Mouse (Mus musculus): ENCODE measurements around the gene Negr1.

Gene Negr1

DNA sequence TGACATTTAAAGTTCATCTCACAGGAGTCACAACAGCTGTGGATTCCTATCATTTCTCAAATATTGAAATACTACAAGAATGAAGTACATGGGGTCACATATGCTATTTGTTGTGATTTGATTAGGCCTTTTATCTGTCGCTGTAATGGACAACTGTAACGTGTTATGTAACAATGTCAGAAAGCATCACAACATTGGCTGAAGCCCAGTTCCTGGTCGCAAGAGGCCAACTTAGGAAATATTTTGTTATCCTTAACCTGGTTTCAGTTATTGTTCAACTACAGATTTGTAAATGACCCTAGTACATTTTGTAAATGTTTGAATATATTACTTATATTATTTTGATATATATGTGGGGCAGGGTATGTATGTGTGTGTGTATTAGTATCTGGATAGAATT lies 351.2 kb downstream of the Negr1 start:
- DNase-seq (ENCODE audit: low read depth), result no peak

DNA sequence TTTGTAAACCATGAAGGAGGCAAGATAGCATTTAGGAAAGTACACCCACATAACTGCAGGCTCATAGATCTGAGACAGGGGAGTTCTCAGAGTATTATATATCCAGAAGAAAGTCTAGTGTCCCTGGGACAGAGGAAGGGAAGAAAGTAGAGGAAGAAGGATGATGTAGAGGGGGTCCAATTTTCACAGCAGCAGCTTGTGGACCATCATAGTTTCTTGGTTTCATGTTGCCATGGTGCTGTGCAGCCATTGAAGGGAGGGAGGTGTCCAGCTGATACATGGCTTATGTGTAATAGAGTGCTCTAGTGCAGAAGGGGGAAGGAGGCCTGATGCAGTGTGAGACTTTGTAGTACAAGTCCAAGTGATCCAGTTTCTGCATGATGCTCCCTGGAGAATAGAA lies 359.8 kb downstream of the Negr1 start:
- no peak for DNase-seq (ENCODE audit: low read depth)

DNA sequence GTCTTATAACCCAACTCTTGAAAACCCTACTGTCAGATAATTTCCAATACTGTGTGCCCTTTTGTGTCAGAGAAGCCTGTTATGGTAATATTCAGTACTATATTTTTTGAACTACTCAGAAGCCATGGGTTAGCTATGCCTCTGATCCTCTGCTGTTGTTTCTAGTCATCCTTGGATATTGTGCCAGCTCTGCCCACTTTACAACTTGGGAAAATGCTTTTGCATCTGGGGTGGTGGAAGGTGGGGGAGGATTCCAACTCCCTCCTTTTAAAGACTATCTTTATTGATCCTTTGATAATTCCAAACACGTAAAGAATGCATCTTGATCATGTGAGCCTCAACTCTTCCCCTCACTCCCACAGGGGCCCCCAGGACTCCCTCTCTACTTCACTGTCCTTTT lies 361.6 kb downstream of the Negr1 start:
- DNase-seq (ENCODE audit: low read depth), result no peak

DNA sequence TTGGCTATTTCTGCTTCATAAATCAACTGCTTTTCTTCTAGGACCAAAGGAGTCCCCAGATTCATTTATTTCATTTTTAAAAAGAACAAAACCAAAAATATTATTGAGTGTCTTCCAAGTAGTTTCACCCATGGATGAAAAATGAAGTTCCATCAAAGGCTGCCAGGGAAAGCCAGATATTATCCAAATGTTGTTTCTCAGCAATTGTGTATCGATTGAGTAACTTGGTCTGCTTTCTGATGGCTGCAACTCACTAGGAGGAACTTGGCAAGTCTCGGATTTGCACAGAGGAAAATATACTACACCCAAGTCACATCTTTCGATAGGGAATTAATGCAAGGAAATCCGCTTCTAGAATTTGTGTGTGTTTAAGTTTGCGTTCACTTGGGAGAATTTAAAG lies 363.5 kb downstream of the Negr1 start:
- no peak for DNase-seq (ENCODE audit: low read depth)

DNA sequence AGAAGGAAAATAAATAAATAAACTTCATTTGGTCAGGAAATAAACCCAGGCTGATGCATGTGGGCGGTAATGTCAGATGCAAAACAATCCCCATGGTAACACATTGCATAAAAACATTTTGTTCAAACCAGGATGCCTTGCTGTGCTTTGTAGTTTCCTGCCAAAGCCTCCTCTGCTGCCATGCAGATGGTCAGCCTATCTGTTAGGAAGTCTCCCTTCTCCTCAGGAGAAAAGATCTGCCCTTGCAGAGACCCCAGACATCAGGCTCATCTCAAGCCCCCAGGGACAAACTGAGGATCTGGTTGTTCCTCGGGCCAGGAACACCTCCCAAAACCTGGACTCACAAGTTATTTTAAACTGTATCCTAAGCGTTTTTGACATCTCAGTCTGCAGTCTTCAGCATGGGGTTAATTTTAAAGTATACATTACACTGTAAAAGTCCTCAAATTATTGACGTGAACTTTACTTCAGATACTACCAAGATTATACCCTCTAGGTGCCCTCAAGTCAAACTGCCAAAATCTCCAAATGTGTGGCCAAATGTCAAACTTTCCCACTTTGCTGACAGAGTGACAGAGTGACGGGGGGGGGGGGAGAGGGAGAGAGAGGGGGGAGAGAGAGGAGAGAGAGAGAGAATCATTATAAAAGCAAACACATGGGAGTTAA lies 366.9 kb downstream of the Negr1 start:
- DNase-seq (ENCODE audit: low read depth), result no peak

DNA sequence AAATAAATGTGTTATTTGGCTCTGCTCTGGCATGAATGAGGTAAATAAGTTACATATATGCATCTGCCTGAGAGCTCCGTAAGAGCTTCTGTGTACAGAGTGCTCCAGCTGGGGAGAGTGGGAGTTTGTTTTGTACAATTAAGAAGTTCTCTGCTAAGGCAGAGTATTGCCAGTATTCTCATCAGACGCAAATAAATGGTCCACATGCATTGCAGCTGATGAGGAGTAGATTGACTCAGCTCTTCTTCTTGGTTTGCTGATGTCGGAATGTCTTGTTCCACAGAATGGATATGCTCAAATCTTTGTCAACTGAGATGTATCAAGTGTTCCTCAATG lies 367.4 kb downstream of the Negr1 start:
- DNase-seq (ENCODE audit: low read depth), result no peak

DNA sequence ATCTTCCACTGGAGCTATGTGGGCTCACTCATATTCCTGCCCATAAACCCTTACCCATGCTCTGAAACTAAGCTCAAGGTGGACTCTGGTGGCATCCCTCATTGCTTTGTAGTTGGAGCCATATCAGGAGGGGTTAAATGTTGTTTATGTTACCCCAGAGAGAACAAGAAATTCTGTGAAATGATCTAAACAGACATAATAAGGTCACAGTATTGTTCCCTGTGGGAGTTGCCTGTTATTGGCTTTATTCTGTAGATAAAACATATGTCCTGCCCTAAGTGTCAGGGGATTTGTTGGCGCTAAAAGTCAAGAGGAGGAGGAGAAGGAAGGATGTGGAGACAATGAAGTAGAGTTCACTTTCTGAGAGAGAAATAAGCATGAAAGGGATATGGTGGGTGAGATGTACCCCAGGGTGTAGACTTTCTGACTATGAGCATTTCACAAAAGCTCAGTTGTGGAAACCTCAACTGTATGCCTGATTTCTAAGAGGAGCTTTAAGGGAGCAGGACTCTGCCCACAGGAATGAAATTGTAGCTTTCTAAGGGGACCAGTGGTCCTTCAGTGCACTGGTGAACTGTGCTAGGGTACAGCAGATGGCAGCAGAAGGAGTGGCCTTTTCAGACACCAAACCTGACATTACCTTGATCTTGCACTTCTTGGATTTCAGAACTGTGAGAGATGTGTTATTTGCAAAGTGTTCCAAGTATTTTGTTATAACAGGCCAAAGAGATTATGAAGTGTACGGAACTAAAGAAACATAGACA lies 368.3 kb downstream of the Negr1 start:
- no peak for DNase-seq (ENCODE audit: low read depth)

DNA sequence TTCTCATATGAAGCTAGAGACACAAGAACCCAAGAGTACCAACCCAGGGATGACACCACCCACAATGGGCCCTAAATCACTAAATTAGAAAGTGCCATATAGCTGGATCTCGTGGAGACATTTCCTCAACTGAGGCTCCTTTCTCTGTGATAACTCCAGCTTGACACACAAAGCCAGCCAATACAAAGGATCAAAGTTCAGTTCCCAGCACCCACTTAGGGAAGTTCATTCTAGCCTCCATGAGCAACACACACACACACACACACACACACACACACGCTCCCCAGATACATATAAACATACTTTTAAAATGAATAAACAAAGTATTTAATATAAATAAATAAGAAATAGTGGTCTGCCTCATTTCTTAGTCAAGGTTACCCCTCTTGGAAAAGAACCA lies 369.4 kb downstream of the Negr1 start:
- no peak for DNase-seq (ENCODE audit: low read depth)

DNA sequence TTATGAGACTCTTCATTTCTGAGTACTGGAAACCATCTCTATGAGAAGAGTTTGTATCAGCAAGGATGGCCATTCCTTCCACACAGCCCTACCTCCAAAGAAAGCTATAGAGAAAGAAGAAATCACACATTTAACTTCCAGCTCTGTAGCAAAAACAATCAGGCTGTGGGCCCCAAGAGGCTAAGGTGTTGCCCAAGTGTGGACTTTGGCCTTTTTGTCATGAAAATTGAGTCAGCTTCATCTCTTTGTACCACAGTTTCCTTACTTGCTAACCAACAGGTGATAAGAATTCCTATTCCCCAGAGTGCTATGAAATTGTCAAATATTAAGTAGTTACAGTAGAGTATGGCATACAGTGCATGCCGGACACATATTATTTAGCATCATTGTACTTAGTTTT lies 369.9 kb downstream of the Negr1 start:
- DNase-seq (ENCODE audit: low read depth), result no peak

DNA sequence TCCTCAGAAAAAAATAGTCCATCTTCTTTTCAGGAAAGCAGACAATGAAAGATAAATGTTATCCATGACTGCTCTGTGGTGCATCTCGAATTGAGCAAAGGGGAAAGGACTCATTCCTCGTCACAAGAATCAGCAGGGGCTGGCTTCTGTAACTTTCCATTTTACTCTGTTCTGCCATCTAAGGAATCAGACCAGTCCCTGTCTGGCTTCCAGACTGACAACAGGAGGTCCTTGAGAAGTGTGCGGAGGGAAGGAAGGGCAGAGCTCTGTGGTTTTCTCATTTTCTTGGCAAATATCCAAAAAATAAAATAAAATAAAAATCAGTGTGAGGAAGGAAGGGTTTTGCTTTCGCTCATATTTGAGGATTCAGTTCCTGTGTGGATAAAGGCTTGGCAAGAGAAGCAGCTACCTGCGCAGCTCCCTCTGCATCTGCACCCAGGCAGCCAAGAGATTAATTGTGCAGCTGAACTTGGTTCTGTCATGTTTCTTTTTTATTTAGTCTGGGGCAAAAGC lies 373.2 kb downstream of the Negr1 start:
- no peak for DNase-seq (ENCODE audit: low read depth)

DNA sequence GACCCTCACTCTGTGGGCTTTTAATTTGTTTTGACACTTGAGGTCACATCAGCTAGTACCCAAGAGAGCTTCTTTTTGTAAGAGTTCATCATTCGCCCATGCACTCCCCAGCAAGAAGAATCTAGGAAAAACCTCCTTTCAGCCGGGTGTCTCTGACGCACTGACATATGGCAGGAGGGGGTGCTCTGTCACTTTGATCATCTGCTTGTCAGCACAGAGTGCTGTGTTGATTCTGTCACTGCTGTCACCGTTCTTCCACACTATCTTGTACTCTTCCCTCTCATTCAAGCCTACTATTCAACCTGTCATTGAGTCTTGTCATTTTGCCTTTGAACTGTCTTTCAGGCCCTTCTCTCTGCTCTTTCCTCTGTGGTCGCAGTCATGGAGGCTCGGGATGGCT lies 385.8 kb downstream of the Negr1 start:
- DNase-seq (ENCODE audit: low read depth), result no peak

DNA sequence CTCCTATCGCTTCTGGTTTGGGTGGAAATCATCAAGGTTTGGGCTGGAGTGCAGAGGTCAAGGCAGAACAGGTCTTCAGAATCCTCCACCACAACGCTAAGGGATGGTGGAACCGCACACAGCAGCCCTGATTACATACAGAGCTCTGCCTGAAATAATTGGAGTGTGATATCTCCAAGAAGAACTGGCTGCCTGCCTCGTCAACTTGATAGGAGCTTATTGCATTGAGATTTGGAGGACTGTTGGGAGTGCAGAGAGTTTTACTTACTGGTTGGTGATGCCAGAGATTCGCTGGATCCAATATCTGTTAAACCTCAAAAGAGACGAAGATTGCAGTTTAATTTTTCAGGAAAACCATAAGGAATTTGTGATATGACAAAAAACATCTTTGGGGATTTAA lies 391.4 kb downstream of the Negr1 start:
- DNase-seq (ENCODE audit: low read depth), result no peak

DNA sequence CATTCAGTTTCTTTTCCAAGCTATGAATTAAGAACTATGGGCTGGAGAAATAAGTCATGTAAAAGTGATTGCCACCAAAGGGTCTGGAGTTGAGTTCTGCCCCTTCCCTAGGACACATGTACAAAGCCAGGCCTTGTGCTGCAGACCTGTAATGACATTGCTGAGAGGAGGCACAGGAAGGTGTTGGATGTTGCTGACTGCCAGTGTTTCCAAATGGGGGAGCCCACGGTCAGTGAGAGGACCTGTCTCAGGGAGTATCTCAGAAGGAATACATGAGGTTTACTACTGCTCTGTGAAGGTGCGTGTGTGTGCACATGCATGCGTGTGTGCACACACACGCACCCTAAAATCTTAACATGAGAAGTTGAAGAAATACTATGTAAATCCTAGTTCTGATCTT lies 393.5 kb downstream of the Negr1 start:
- DNase-seq (ENCODE audit: low read depth), result no peak

DNA sequence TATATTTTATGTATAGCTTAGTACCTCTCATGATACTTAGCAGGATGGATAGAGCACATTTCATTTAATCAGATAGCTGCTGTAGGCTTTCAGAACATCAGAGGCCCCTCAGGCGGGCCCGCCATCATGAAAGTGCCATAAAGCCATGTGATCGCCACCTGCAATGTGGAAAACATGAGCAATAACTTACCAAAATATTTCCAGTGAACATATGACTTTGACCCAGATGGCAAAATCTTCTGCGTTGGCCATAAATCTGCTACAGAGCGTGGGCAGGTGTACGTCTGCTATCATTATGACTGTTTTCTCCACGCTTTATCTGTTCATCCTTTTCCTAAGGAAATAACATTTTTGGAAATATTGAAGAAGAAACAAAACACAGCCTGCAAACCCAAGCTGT lies 397.0 kb downstream of the Negr1 start:
- DNase-seq (ENCODE audit: low read depth), result no peak

DNA sequence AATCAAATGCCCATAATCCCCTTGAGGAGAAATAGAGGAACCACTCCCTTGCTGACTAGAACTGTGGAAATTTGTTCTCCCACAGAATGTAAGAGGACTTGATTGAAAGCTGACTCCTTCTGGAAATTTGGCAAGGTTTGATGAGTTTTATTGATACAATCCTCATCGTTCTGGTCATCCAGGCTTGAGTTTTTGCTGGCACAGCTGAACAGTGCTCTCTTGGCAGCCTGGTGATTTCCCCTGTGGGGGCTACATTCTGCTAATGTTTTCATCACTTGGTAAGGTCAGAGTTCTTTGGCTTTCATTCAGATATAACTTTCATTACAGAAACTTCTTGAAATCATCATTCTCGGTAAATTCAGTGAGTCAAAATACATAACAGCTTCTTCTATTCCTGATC lies 407.2 kb downstream of the Negr1 start:
- DNase-seq (ENCODE audit: low read depth), result no peak

DNA sequence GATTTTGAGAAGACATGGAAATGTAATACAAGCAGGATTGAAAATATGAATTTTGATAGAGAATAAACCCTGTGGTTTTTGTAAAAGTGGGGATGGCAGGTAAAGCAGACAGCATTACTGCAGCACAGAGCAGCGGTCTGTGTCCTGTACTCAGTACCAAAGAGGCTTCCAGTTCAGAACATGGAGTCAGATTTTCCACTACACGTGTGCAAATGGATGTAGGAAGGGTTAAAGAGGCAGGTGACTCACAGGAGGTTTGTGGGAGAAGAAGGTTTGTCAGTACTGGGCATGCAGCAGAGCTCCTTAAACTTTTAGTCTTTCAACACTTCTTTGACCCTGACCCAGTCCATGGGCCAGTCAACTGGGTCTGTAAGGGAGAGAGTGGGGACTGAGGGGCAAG lies 409.5 kb downstream of the Negr1 start:
- DNase-seq (ENCODE audit: low read depth), result no peak

DNA sequence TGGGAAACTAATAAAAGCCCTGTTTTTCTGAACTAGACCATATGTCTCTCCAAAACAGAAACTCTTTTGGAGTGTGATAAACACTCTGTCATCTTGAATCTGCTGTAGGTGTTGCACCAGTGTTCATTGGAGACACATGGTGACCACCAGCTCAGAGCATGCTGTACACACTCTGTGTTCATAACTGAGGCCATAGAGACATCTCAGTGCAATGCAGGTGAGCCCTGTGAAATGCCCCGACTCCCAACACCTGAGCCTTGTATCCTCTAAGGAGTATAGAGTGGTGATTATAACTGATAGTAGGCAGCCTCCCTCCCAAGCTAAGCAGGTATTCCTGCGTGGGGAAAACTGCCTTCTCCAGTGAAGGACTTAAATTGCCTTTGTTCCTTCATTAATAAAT lies 415.2 kb downstream of the Negr1 start:
- DNase-seq (ENCODE audit: low read depth), result no peak

DNA sequence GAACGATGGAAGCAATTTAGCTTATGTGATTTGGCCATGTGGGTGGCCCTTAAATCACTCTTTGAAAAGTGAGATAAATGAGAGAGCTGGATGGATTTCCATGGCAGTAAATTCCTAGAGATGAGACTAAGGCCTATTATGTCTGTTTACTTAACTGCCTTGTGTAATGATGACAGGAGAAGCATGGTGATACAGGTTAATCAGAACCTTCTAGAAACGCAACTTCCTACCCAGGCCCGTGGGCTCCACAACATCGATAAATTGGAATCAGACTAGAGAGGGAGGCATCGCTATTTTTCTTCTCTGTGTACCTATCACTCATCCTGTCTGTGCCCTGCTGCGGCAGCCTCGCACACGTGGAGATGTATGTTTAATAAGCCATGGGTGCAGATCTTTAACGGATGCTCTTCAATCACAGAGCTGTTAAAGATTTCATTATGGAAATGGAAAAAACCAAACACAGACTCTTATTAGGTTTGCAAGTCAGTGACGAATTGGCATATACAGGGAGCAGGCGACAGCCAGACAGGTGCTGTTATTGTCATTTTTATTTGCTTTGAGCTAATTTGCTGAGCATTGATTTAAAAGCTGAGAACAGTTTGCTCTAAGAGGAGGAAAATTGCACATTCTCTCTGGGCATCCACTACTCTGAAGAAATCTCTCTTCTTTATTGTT lies 418.6 kb downstream of the Negr1 start:
- DNase-seq (ENCODE audit: low read depth), result no peak

DNA sequence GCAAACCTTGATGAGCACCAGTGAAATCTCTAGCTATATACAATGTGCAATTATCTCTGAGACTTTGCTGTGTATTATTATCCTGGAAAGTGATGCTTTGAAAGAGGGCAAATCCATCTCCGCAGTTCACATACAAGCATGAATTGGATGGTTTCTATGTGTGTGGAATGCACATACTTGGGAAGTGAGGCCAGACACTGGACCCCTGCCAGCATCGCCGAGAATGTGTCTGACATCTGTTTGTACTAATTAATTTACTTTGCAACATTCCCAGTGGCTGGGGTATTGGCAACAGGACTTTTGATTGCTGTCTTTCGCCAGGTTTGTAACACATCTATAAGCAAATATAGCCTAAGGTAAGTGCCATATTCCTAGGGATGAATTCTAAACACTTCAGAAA lies 420.5 kb downstream of the Negr1 start:
- DNase-seq (ENCODE audit: low read depth), result no peak

DNA sequence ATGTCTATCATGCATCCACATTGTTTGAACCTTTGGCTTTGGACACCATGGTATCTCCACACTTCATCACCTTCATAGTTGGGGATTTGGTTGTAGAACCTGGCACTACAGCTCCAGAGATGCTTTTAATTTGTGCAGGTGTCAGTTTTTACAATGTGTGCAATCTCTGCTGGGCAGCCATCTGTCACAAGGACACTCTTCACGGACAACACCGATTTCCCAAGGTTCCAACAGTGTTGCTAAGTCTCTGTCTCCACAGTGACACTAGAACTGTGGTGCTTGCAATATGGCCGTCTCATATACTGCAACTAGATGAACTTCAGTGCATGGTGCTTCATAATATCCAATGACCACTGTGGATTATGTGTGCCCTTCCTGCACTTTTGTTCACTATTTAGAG lies 425.5 kb downstream of the Negr1 start:
- DNase-seq (ENCODE audit: low read depth), result no peak

DNA sequence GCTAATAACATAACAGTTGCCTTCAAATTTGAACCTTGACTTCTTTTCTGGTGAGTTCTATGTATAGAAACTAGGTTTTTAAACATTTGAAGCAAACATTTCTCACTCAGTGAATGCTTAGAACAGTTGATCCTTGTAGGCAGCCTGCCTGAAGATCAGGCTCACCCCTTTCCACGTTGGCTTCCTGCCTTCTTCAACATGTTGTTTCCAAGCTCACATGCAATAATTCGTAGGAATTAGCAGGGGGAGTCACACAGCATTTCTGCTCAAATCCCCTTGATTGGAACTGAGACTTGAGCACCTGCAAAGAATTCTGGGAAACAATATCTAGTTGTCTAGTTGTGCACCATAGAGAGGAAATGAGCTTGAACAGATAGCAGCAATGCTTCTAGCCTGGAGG lies 430.6 kb downstream of the Negr1 start:
- DNase-seq (ENCODE audit: low read depth), result no peak

DNA sequence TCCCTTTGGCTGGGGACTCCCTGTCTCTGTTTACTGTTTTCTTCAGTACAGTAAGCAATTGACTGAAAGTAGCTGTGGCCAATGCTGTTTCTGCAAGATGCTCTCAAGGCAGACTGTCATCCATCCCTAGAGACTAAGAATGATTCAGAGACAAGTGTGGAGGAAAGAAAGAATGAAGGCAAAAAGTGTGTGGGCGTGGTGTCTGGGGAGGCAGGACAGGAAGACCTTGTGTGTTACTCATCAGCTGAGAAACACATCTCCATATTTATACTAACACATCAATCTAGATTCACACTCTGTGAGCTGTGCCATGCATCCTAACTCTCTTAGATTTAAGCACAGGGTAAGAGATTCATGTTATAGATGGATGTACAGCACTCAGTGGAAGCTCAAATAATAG lies 431.2 kb downstream of the Negr1 start:
- DNase-seq (ENCODE audit: low read depth), result no peak

DNA sequence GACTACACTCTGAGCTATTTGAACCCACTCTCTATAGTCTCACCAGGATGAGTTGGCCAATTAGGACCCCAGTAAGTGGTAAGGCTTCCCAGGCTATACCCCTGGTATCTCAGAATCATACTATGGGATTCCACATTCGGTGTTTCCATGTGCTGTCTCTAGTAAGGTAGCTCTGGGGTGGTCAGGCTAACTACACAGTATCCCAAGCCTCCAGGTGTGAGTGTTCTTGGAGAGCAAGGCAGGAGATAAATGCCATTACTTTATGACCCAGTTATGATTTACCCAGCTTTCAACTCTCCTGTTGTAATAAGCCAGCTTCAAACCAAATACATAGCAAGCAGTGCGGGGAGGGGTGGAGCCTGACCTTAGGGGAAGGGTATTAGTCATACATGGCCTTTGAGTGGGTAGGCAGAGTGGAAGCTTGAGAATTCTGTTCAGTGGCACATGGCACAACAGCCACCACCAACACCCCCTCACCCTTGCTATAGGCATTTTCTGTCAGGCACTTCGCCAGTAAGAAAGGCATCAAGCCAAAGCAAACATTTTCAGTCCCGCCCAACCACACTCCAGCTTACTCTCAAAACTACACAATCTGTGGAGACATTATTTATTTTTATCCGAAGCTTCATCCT lies 437.7 kb downstream of the Negr1 start:
- DNase-seq (ENCODE audit: low read depth), result no peak

All from 416B (cell line).